Mouse (Mus musculus) gastrocnemius, postnatal 36 days (tissue): ENCODE data around the gene Dnm1. TPM values are rescaled to one million over a fixed set of nuclear protein-coding genes. Genes with fewer than 3 reads are reported as not detected.
A peak's percentile ranks its signal among the peaks of the same experiment; 100 is the strongest.
"Not testable (repeated sequence)": the region's sequence is repeated elsewhere in the genome, so short reads cannot be mapped to it uniquely, and the experiment has no call there.

Source experiments
- DNase-seq, 2 experiments: peaks; one replicate each; pipeline ENCODE4 v3.0.0; 2022
- intact Hi-C: fragments of 180-260 bp; cut with DNase I; formaldehyde crosslinking; loops from one replicate; pipeline ENCODE4 v1.15.1; 2025
- total RNA-seq, 2 experiments: library from RNA; stranded (reverse); gene quantifications; 2 replicates each; pipeline ENCODE4 v1.2.3; 2021

Dnm1 gene
- total RNA-seq, 2 experiments from 2014 or later = 4.8 to 5.3 TPM

GRCm38 (mm10) chr2:32316887-32317656 is 36.1 kb downstream of the Dnm1 start:
- intact Hi-C loops = loop anchor here (5.0 kb wide), 1 partner anchor 35 kb away; the partner anchor contains the start of genes Ciz1 and Dnm1
- DNase-seq = no peak

GRCm38 (mm10) chr2:32315751-32316150 is 37.4 kb downstream of the Dnm1 start:
- intact Hi-C loops = loop anchor here (5.0 kb wide), 1 partner anchor 37 kb away; the partner anchor contains the start of genes Ciz1 and Dnm1

DNA sequence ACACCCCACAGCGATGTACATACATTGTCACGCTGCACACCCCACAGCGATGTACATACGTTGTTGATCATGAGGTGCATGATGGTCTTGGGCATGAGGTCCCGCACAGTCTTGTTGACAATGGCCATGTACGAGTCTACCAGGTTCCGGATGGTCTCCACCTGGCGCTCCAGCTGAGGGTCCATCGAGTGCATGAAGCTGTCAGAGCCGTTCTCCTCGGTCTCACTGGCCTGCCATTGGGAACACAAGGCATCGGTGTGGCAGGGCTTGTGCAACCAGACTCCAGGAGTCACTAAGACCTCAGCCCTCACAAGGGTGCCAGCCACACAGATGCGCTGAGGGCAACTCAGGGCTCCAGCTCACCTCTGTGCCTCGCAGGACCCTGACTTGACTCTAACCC is 38.3 kb downstream of the Dnm1 start:
- intact Hi-C loops = loop anchor here (5.0 kb wide), 1 partner anchor 37 kb away; the partner anchor contains the start of genes Ciz1 and Dnm1
- DNase-seq = no peak

More at GRCm38 (mm10) chr2:32315751-32316150, 37.4 kb downstream of the Dnm1 start:
- peak in 1 of 2 experiments; percentile 53 for DNase-seq

- intact Hi-C loops = no loop called here
- DNase-seq = peak in 1 of 2 experiments; percentile 71
Measured at GRCm38 (mm10) chr2:32312318-32312964, 40.7 kb downstream of the Dnm1 start.

GRCm38 (mm10) chr2:32311443-32312317 is 41.5 kb downstream of the Dnm1 start:
- no peak for DNase-seq
- intact Hi-C loops = no loop called here

DNA sequence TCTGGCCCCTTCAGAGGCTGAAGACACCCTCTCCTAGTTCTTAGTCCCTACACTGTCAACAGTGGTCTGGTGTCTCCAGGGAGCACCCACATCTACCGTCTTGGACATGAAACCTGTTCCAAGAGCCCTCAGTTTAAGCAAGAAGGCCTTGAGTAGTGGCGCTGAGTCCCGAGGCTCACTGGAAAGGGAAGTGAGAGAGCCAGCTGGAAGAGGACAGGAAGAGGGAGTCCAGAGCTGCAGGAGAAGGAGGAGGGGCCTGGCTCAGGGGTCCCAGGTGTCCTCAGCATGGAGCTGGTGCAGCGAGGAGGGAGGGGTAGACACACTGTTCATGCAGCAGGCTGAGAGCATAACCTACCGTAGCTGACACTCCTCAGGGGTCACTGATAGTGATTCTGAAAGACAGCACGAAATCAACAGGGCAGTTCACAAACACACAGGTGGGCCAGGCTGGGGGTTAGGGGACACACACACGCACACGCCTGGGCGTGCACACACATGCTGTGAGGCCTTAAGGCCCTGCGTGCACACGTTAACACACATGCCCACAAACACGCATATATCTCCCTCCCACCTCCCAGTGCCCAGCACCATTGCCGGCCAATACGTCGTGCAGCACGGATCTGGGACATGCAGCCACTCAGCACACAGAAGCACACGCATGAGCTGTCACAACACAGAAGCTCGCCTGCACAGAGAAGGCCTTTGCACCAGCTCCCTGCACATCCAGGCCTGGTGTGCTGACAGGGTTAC is 42.9 kb downstream of the Dnm1 start:
- DNase-seq = no peak

GRCm38 (mm10) chr2:32308870-32309568 is 44.1 kb downstream of the Dnm1 start:
- intact Hi-C loops = no loop called here
- DNase-seq = no peak

More for the DNA sequence above, 42.9 kb downstream of the Dnm1 start:
- intact Hi-C loops = no loop called here

DNA sequence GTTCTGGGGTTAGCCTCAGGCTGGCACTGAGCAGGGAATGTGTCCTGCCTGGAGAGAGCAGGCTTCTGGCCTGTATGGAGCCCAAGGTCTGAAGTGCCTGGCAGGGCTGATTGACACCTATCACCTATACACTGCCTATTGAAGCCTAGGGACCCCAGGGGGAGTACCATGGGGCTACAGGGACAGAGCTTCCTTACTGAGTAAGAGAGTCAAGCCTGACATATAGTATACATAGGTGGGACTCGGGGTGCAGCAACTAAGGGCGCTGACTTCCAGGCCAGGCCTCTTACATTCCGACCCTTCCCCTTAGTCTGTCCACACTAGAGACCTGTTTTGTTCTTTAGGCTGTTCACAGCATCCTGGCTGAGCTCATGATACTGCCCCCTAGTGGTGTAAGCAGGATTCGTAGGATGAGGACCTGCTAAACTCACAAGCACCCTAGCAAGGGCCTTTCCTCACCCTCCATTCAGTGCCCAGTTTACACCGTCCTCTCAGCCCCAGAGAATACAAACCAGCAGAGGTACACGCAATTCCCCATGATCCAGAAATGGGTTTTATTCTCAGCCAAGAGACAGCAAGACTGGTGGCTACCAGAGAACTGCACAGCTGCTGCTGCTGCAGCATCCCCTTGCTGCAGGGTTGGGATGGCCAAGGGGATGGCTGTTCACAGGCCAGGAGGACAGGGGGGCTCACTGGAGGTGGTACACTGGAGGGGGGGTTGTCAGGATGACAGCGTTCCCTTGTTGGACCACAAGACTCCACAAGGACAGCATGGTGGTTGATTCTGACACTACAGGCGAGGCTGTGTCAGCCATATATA is 45.0 kb downstream of the Dnm1 start:
- DNase-seq = no peak

DNA sequence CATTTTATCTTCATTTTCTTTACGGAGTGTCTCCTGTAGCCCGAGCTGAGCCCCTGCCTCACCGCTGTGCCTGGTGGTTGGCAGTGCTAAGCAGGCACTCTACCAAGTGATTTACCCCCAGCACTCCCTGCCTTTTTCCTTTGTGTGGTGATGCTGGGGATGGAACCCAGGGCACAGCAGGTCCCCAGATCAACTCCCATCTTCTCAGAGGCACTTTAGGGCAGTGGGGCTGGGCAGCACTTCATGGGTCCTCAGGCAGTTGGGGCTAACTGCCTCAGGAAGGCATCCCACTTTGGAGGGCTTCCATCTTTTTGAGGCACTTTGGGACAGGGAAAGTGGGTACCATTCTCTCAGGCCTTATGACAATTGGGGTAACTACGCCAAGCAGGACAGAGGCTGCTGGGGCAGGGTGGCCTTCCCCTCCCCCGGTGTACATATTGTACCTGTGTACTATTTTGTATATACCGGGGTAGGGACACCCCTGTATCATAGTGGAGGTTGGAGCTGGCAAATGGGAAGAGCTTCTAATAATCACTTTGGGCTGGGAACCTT is 45.8 kb downstream of the Dnm1 start:
- intact Hi-C loops = no loop called here
- DNase-seq = no peak

More for the DNA sequence above, 45.0 kb downstream of the Dnm1 start:
- intact Hi-C loops = no loop called here

DNA sequence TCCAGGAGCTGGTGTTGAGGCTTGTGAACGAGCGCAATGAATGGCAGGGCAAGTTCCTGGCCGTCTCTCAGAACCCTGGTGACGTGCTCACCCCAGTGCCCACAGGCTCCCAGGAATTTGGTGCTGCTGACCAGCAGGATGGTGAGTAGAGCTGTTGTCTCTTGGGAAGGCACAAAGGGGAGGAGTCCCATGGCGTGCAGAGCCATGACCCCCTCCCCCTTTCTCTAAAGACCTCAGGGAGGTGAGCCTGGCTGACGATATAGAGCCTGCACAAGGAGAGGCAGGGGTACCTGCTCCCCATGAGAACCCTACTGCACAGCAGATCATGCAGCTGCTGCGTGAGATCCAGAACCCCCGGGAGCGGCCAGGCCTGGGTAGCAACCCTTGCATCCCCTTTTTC is 47.0 kb downstream of the Dnm1 start:
- no peak for DNase-seq
- intact Hi-C loops = no loop called here

GRCm38 (mm10) chr2:32305668-32306067 is 47.5 kb downstream of the Dnm1 start:
- no peak for DNase-seq
- intact Hi-C loops = no loop called here

- DNase-seq = no peak
- intact Hi-C loops = loop anchor here (5.0 kb wide), 1 partner anchor 183 kb away; no protein-coding TSS in a partner anchor
Measured at GRCm38 (mm10) chr2:32304145-32304832, 48.8 kb downstream of the Dnm1 start.

GRCm38 (mm10) chr2:32302952-32303351 is 50.2 kb downstream of the Dnm1 start:
- intact Hi-C loops = loop anchor here (5.0 kb wide), 1 partner anchor 184 kb away; no protein-coding TSS in a partner anchor
- no peak for DNase-seq

DNA sequence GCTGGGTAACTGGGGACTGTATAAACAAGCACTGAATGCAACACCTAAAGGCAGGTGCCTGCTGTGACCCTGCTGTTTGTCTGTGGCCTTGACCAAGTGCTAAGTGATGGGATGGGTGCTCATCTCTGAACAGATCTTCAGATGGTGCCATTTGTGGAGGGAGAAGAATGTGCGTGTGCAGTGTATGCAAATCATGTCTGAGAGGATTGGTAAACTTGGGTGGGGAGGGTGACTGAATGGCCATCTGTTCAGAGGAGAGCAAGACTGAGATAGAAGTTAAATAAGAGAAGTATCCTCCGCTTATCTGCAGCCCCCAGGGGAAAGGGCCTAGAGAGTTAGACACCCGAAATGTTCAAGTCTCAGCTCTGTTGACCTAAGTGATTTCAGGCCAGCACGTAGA is 53.7 kb downstream of the Dnm1 start:
- DNase-seq = no peak

GRCm38 (mm10) chr2:32295842-32296241 is 57.3 kb downstream of the Dnm1 start:
- intact Hi-C loops, DNase-seq: not testable (repeated sequence)

More for the DNA sequence above, 53.7 kb downstream of the Dnm1 start:
- intact Hi-C loops = no loop called here

DNA sequence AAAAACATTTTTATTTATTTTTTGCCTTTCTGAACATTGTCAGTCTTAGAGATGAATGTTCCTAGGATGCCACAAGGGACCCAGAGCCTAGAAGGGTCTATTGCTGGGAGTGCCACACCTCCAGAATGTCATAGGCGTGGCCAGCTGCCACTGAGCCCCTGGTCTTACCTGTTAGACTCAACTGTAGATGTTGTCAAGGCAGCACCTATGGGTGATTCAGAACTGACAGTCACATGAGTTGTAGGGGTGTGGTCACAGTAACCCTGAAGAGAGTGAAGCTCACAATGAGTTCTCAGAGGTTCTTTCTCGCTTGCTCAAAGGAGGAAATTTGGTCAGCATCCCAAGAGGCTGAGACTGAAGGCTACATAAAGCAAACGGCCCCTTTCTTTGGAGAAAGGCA is 57.9 kb downstream of the Dnm1 start:
- intact Hi-C loops = no loop called here
- no peak for DNase-seq

GRCm38 (mm10) chr2:32294348-32294747 is 58.8 kb downstream of the Dnm1 start:
- DNase-seq = peak; percentile 57 to 58
- intact Hi-C loops = no loop called here
